Mouse (Mus musculus) limb, embryonic 13.5 days (tissue): ENCODE measurements at regions not wholly inside any gene's neighbourhood (a gene's known extent, or its start where the extent isn't known, plus 50 kb on each side); places are given as distances from the start of the nearest gene placed in this dataset.
A peak's percentile ranks its signal among the peaks of the same experiment; 100 is the strongest.

Source experiments
- ATAC-seq: fragments of 200-750 bp; cut with Nextera tagmentation; 2 replicates; pipeline ENCODE4 v1.8.0; 2017; ENCODE audit warnings: low read depth, moderate number of reproducible peaks, moderate TSS enrichment; ENCODE audit not compliant: low FRiP score
- H3K27ac ChIP-seq: fragments of 300-500 bp; sonication (generic); 2 replicates; pipeline ENCODE4 v1.5.1; 2015; ENCODE audit warnings: inconsistent platforms, mild to moderate bottlenecking, moderate library complexity
- H3K27me3 ChIP-seq: fragments of 300-500 bp; sonication (generic); 2 replicates; pipeline ENCODE4 v1.6.1; 2015; ENCODE audit warnings: mild to moderate bottlenecking, inconsistent platforms
- H3K36me3 ChIP-seq: fragments of 300-500 bp; sonication (generic); 2 replicates; pipeline ENCODE4 v1.6.1; 2015; ENCODE audit warnings: inconsistent platforms, mild to moderate bottlenecking, moderate library complexity
- H3K4me1 ChIP-seq: fragments of 300-500 bp; sonication (generic); 2 replicates; pipeline ENCODE4 v1.6.1; 2015; ENCODE audit warnings: inconsistent platforms
- H3K4me2 ChIP-seq: fragments of 300-500 bp; sonication (generic); replicated peaks from 2 replicates; pipeline ENCODE4 v1.6.1; 2015; ENCODE audit warnings: inconsistent platforms, mild to moderate bottlenecking, moderate library complexity
- H3K4me3 ChIP-seq: fragments of 300-500 bp; sonication (generic); 2 replicates; pipeline ENCODE4 v1.5.1; 2015; ENCODE audit warnings: moderate library complexity, mild to moderate bottlenecking, inconsistent platforms
- H3K9ac ChIP-seq: fragments of 300-500 bp; sonication (generic); 2 replicates; pipeline ENCODE4 v1.6.1; 2015; ENCODE audit warnings: mild to moderate bottlenecking, inconsistent platforms
- H3K9me3 ChIP-seq: fragments of 300-500 bp; sonication (generic); 2 replicates; pipeline ENCODE4 v1.6.1; 2016; ENCODE audit warnings: inconsistent platforms
- WGBS: fragments of 180-500 bp; shearing (Covaris S2); methylation state at CpG from one replicate; pipeline ENCODE4 v1.1.7; 2015; 5-methylcytosine and 5-hydroxymethylcytosine counted together

GRCm38 (mm10) chr12:96748868-96749615 is 1057.0 kb downstream of the Flrt2 start:
- ATAC-seq = 0 out of 2 replicates have a peak, but pooled peaks have one; percentile 36
- Histone ChIP-seq H3K4me3 (no peak overlapping the region), H3K36me3 (no peaks in the 10 kb centered on the region), H3K27ac (no peak overlapping the region), H3K9me3 (no peaks in the 10 kb centered on the region), H3K4me2 (no peak overlapping the region), H3K4me1 (no peaks in the 10 kb centered on the region), H3K27me3 (no peaks in the 10 kb centered on the region), H3K9ac (no peak overlapping the region)
- 58% methylated on average over 5 of the region's 5 CpGs for WGBS

GRCm38 (mm10) chr12:96754714-96755113 is 1062.7 kb downstream of the Flrt2 start:
- WGBS = 22% methylated on average over 5 of the region's 5 CpGs
- Histone ChIP-seq H3K9ac (no peak overlapping the region), H3K9me3 (no peaks in the 10 kb centered on the region), H3K4me2 (no peak overlapping the region), H3K27ac (no peak overlapping the region), H3K27me3 (0 out of 2 replicates have a peak, but pooled peaks cover 5% of the 10 kb centered on the region), H3K4me3 (no peak overlapping the region), H3K4me1 (no peaks in the 10 kb centered on the region), H3K36me3 (no peaks in the 10 kb centered on the region)
- no peak for ATAC-seq

GRCm38 (mm10) chr12:96763153-96763552 is 1071.1 kb downstream of the Flrt2 start:
- Histone ChIP-seq H3K4me2 (no peak overlapping the region), H3K9me3 (no peaks in the 10 kb centered on the region), H3K27me3 (no peaks in the 10 kb centered on the region), H3K9ac (no peak overlapping the region), H3K4me3 (no peak overlapping the region), H3K36me3 (no peaks in the 10 kb centered on the region), H3K4me1 (peaks cover 5% of the 10 kb centered on the region; the same call in 1 of the 2 replicates), H3K27ac (no peak overlapping the region)
- ATAC-seq = no peak
- 19% methylated on average over 5 of the region's 5 CpGs for WGBS

GRCm38 (mm10) chr12:96763621-96764020 is 1071.6 kb downstream of the Flrt2 start:
- Histone ChIP-seq H3K9me3 (no peaks in the 10 kb centered on the region), H3K4me3 (no peak overlapping the region), H3K27me3 (no peaks in the 10 kb centered on the region), H3K4me1 (peaks cover 5% of the 10 kb centered on the region; the same call in 1 of the 2 replicates), H3K9ac (no peak overlapping the region), H3K36me3 (no peaks in the 10 kb centered on the region), H3K27ac (no peak overlapping the region), H3K4me2 (no peak overlapping the region)
- 52% methylated on average over 2 of the region's 2 CpGs for WGBS
- no peak for ATAC-seq

GRCm38 (mm10) chr12:96764186-96764585 is 1072.2 kb downstream of the Flrt2 start:
- no peak for ATAC-seq
- Histone ChIP-seq H3K36me3 (no peaks in the 10 kb centered on the region), H3K27ac (no peak overlapping the region), H3K9me3 (no peaks in the 10 kb centered on the region), H3K9ac (no peak overlapping the region), H3K4me1 (peaks cover 5% of the 10 kb centered on the region; the same call in 1 of the 2 replicates), H3K4me2 (no peak overlapping the region), H3K27me3 (no peaks in the 10 kb centered on the region), H3K4me3 (no peak overlapping the region)

- ATAC-seq = no peak
- Histone ChIP-seq H3K4me3 (no peak overlapping the region), H3K36me3 (no peaks in the 10 kb centered on the region), H3K9me3 (no peaks in the 10 kb centered on the region), H3K4me2 (no peak overlapping the region), H3K9ac (no peak overlapping the region), H3K27ac (no peak overlapping the region), H3K27me3 (no peaks in the 10 kb centered on the region), H3K4me1 (no peaks in the 10 kb centered on the region)
- 83% methylated on average over 3 of the region's 3 CpGs for WGBS
Observed at GRCm38 (mm10) chr12:96771222-96771621, 1079.2 kb downstream of the Flrt2 start.

- Histone ChIP-seq H3K4me2 (no peak overlapping the region), H3K27me3 (no peaks in the 10 kb centered on the region), H3K9ac (no peak overlapping the region), H3K4me1 (no peaks in the 10 kb centered on the region), H3K9me3 (no peaks in the 10 kb centered on the region), H3K36me3 (no peaks in the 10 kb centered on the region), H3K27ac (no peak overlapping the region), H3K4me3 (no peak overlapping the region)
- ATAC-seq = no peak
- 31% methylated on average over 1 of the region's 1 CpGs for WGBS
Observed at GRCm38 (mm10) chr12:96821376-96821775, 1129.3 kb downstream of the Flrt2 start.

- H3K9ac ChIP-seq = no peak overlapping the region
- no peak overlapping the region for H3K27ac ChIP-seq
- no peak for ATAC-seq
- no peaks in the 10 kb centered on the region for H3K36me3 ChIP-seq
- H3K27me3 ChIP-seq = no peaks in the 10 kb centered on the region
- no peak overlapping the region for H3K4me3 ChIP-seq
- no peak overlapping the region for H3K4me2 ChIP-seq
- 95% methylated on average over 1 of the region's 1 CpGs for WGBS
- no peaks in the 10 kb centered on the region for H3K4me1 ChIP-seq
- H3K9me3 ChIP-seq = no peaks in the 10 kb centered on the region
Observed at GRCm38 (mm10) chr12:96828415-96828814, 1136.4 kb downstream of the Flrt2 start.
